Mouse (Mus musculus): ENCODE results near the gene Dppa4. TPM values are rescaled to one million over a fixed set of nuclear protein-coding genes. Genes with fewer than 3 reads are reported as not detected.

Dppa4 gene
- polyA plus RNA-seq (2012; fragmentation: generic; extraction: Trizol) = under 1 TPM; 0.01 to 0.41 TPM

DNA sequence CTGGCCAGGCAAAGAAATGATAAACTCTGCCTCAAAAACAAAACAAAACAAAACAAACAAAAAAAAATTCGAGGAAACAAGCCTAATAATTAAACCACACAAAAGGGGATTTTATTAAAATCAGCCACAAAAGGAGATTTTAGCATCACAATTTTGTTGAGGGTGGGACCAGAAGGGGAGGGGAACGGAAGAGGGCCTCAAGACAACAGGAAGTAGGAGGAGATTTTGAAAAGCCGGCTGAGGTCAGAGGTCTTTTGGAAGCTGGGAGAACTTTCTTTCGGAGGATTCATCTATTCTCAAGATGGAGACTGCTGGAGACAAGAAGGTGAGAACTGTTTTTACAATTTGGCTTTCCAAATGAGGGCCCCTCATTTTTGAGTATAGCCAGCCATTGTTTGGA, at the start of gene Dppa4:
TSS of gene Dppa4 (plus strand) at position 217 of the 400 bp plus-strand sequence.

GRCm38 (mm10) chr16:48303509-48303908, 20.0 kb downstream of the Dppa4 start, which contains the start of gene Dppa2:
Gene Dppa2, plus strand, starts transcription at chr16:48303908.

Other genes starting within 250 kb of the Dppa4 start
- under 1 TPM in 1 of 2 experiments, not detected in 1; 0.02 TPM for gene Dppa2, start 20.2 kb downstream of the Dppa4 start, polyA plus RNA-seq (2012; fragmentation: generic; extraction: Trizol)
- gene Gm5485, start 128.7 kb downstream of the Dppa4 start, polyA plus RNA-seq (2012; fragmentation: generic; extraction: Trizol) = not detected
- not detected for gene Morc1, start 147.5 kb downstream of the Dppa4 start, polyA plus RNA-seq (2012; fragmentation: generic; extraction: Trizol)

Data from C3H10T1/2 (cell line).